Mouse (Mus musculus): ENCODE data around the gene Pde3a.

The Pde3a gene

GRCm38 (mm10) chr6:141495634-141496418 is 246.8 kb downstream of the Pde3a start:
- DNase-seq (ENCODE audit: low spot score in 2 of 2): peak; percentile 9 to 19

- no peak for DNase-seq (ENCODE audit: low spot score in 2 of 2)
Observed at GRCm38 (mm10) chr6:141499511-141499910, 250.4 kb downstream of the Pde3a start.

GRCm38 (mm10) chr6:141501171-141501570 is 252.1 kb downstream of the Pde3a start:
- DNase-seq (ENCODE audit: low spot score in 2 of 2): no peak

- no peak for DNase-seq (ENCODE audit: low spot score in 2 of 2)
Observed at GRCm38 (mm10) chr6:141522541-141522940, 273.5 kb downstream of the Pde3a start.

GRCm38 (mm10) chr6:141523747-141524640 is 274.9 kb downstream of the Pde3a start, which contains the start of gene Slco1c1:
TSS of gene Slco1c1 (plus strand) at chr6:141524368.
- DNase-seq (ENCODE audit: low spot score in 2 of 2): peak; percentile 9 to 11

- no peak for DNase-seq (ENCODE audit: low spot score in 2 of 2)
Observed at GRCm38 (mm10) chr6:141525787-141526186, 276.7 kb downstream of the Pde3a start.

GRCm38 (mm10) chr6:141530865-141531264 is 281.8 kb downstream of the Pde3a start:
- DNase-seq (ENCODE audit: low spot score in 2 of 2): no peak

GRCm38 (mm10) chr6:141537298-141537697 is 288.2 kb downstream of the Pde3a start:
- no peak for DNase-seq (ENCODE audit: low spot score in 2 of 2)

- peak in 1 of 2 experiments; percentile 7 for DNase-seq (ENCODE audit: low spot score in 2 of 2)
Observed at GRCm38 (mm10) chr6:141541136-141541535, 292.1 kb downstream of the Pde3a start.

GRCm38 (mm10) chr6:141543344-141543743 is 294.3 kb downstream of the Pde3a start:
- no peak for DNase-seq (ENCODE audit: low spot score in 2 of 2)
